Comparison of ENCODE assay signal across 9 mouse cellular contexts in the genomic region with DNA sequence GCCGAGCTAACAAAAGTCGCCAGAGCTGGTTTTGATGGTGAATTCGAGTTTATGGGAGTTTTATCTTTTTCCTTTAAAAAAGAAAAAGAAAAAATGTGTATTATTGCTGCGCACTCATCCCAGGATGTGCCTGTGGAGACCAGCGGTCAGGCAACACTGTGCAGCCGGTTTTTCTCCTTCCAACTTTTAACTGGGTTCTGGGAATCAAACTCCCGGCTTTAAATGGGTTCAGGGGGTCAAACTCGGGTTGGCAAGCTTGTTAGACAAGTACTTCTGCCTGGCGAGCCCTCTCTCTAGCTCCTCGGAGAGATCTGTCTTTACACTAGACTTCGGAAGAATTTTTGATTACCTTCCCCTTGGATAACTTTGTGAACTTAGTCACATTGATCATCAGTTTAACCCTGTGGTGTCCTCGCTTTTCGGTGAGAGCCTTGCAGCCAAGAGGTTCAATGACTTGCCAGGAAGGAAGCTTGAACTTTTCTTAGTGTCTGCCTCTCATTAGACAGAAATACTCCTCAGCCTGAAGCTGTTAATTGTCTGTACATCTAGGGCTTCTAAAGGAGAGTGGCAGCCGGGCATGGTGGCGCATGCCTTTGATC. TPM values are rescaled to one million over a fixed set of nuclear protein-coding genes. Genes with fewer than 3 reads are reported as not detected.
DNase-seq lines count a peak whose midpoint lies in the region; ATAC-seq lines count a peak whose summit lies in the region.
"Had no signal": no experiment of that assay in that cellular context is flagged by ENCODE, and none has a peak within 500 bp of the region (broad histone marks: within the 10 kb centered on the region; RNA-seq: fewer than 3 reads in every experiment).

No protein-coding gene starts in this region.

- no peak overlapping the region for H3K27ac ChIP-seq in heart, embryonic 15.5 days
- no peak overlapping the region for H3K27ac ChIP-seq in embryonic facial prominence, embryonic 11.5 days (replicated peaks; ENCODE audit: low read depth, low read length)
- H3K27ac ChIP-seq in hindbrain, embryonic 12.5 days: no peak overlapping the region
- H3K27ac ChIP-seq in macrophage: no peak overlapping the region

- H3K4me3 ChIP-seq in heart, embryonic 15.5 days: peak overlapping the region; percentile 63
- peak overlapping the region; percentile 45 for H3K4me3 ChIP-seq in embryonic facial prominence, embryonic 11.5 days (ENCODE audit: low read depth, low read length)
- H3K4me3 ChIP-seq in hindbrain, embryonic 12.5 days: peak overlapping the region; percentile 52
- H3K4me3 ChIP-seq in macrophage (ENCODE audit: inconsistent target): peak overlapping the region; percentile 14; the same call in 1 of the 2 replicates

- peak overlapping the region; percentile 56; the same call in 1 of the 2 replicates for H3K9ac ChIP-seq in heart, embryonic 15.5 days
- H3K9ac ChIP-seq in embryonic facial prominence, embryonic 11.5 days (replicated peaks; ENCODE audit: low read length): no peak overlapping the region
- H3K9ac ChIP-seq in hindbrain, embryonic 12.5 days: no peak overlapping the region

- WGBS in heart, embryonic 15.5 days: 36% methylated on average over 15 of the region's 15 CpGs
- WGBS in embryonic facial prominence, embryonic 11.5 days: 31% methylated on average over 15 of the region's 15 CpGs
- 37% methylated on average over 15 of the region's 15 CpGs for WGBS in hindbrain, embryonic 12.5 days
- 49% methylated on average over 13 of the region's 15 CpGs for WGBS in macrophage (ENCODE audit: missing documents)

- no peaks in the 10 kb centered on the region for H3K79me2 ChIP-seq in macrophage (ENCODE audit: inconsistent target)

- peaks cover 18% of the 10 kb centered on the region for H3K4me1 ChIP-seq in heart, embryonic 15.5 days (replicated peaks)
- H3K4me1 ChIP-seq in embryonic facial prominence, embryonic 11.5 days (ENCODE audit: control insufficient read depth, insufficient read depth, low read length): peaks cover 5% of the 10 kb centered on the region
- H3K4me1 ChIP-seq in hindbrain, embryonic 12.5 days: peaks cover 14% of the 10 kb centered on the region

- no peak for ATAC-seq in heart, embryonic 15.5 days (replicated peaks; ENCODE audit: insufficient number of reproducible peaks, insufficient read depth, low FRiP score, low read depth)
- no peak for ATAC-seq in embryonic facial prominence, embryonic 11.5 days (replicated peaks; ENCODE audit: insufficient number of reproducible peaks, low FRiP score, low TSS enrichment, low read depth)
- no peak for ATAC-seq in hindbrain, embryonic 12.5 days (ENCODE audit: low FRiP score)

- no peaks in the 10 kb centered on the region for H3K9me3 ChIP-seq in heart, embryonic 15.5 days (replicated peaks)
- H3K9me3 ChIP-seq in embryonic facial prominence, embryonic 11.5 days (replicated peaks; ENCODE audit: control insufficient read depth, low read length): no peaks in the 10 kb centered on the region
- no peaks in the 10 kb centered on the region; the same call in 1 of the 2 replicates for H3K9me3 ChIP-seq in hindbrain, embryonic 12.5 days (replicated peaks)

- peak overlapping the region; percentile 96 for H3K4me2 ChIP-seq in heart, embryonic 15.5 days
- H3K4me2 ChIP-seq in embryonic facial prominence, embryonic 11.5 days (ENCODE audit: low read depth, low read length): no peak overlapping the region; the same call in 1 of the 2 replicates
- peak overlapping the region; percentile 96 for H3K4me2 ChIP-seq in hindbrain, embryonic 12.5 days (replicated peaks)

- no peak for DNase-seq in heart, adult 9 months (ENCODE audit: low spot score in 2 of 2)
- no peak for DNase-seq in embryonic facial prominence, embryonic 11.5 days (ENCODE audit: low spot score)
- no peak for DNase-seq in yolk sac, embryonic 10.5 days (ENCODE audit: low spot score)
- DNase-seq in thymus, postnatal 0 days (ENCODE audit: low spot score): no peak
- DNase-seq in adrenal gland, adult 2 months: no peak

- peaks cover 7% of the 10 kb centered on the region for H3K27me3 ChIP-seq in heart, embryonic 15.5 days
- H3K27me3 ChIP-seq in embryonic facial prominence, embryonic 11.5 days (ENCODE audit: control insufficient read depth, insufficient read depth, low read length): peaks cover 18% of the 10 kb centered on the region
- peaks cover 36% of the 10 kb centered on the region for H3K27me3 ChIP-seq in hindbrain, embryonic 12.5 days
- H3K27me3 ChIP-seq: CH12.LX had no signal

- no peaks in the 10 kb centered on the region for H3K36me3 ChIP-seq in heart, embryonic 15.5 days
- H3K36me3 ChIP-seq in embryonic facial prominence, embryonic 11.5 days (replicated peaks; ENCODE audit: control insufficient read depth, insufficient read depth, low read depth, low read length): no peaks in the 10 kb centered on the region
- H3K36me3 ChIP-seq in hindbrain, embryonic 12.5 days: no peaks in the 10 kb centered on the region
- no peaks in the 10 kb centered on the region for H3K36me3 ChIP-seq in macrophage (ENCODE audit: inconsistent target)

RNA-seq across cellular contexts. Expression of a gene that starts 0.7 kb away (rescaled TPM):
- 1.4 and 2.3 TPM in 2 replicates for polyA plus RNA-seq in heart, embryonic 15.5 days (2015; fragmentation: Nextera tagmentation; extraction: Ambion mirVana)
- 2.7 TPM in 2 replicates for polyA plus RNA-seq in embryonic facial prominence, embryonic 11.5 days (2014; fragmentation: Nextera tagmentation; extraction: Ambion mirVana)
- polyA plus RNA-seq in hindbrain, embryonic 12.5 days (2016; fragmentation: Nextera tagmentation; extraction: Ambion mirVana): 6.7 and 7.9 TPM in 2 replicates
- total RNA-seq in macrophage (2018; cell fraction: chromatin; rRNA removed): 10 to 100 TPM in 1 of 26 experiments, 1 to 10 TPM in 13, under 1 TPM in 8, not detected in 4; 0.10 to 14.4 (median 2.3) TPM
- total RNA-seq in macrophage (2018; cell fraction: cytosol; rRNA removed): 1 to 10 TPM in 4 of 26 experiments, under 1 TPM in 22; 0.03 to 1.5 (median 0.46) TPM
- 1 to 10 TPM in 12 of 26 experiments, under 1 TPM in 8, not detected in 6; 0.06 to 3.9 (median 1.7) TPM for total RNA-seq in macrophage (2018; cell fraction: nucleus; rRNA removed)
- 0.36 to 1.3 TPM (median 0.59 TPM) in 3 replicates for polyA plus RNA-seq in macrophage (2018)
- 0.25 and 0.37 TPM in 2 replicates for polyA plus RNA-seq in thymus, postnatal 0 days (2015; fragmentation: Nextera tagmentation; extraction: Ambion mirVana)
- total RNA-seq in adrenal gland, adult 2 months (2021): 1 to 10 TPM; 2.9 to 8.7 TPM
- 0.57 and 1.5 TPM in 2 replicates for polyA plus RNA-seq in adrenal gland, adult 2 months (2012; rRNA removed)
- total RNA-seq: CH12.LX had no signal

RNA-seq across cellular contexts. Expression of a gene that starts 13.1 kb away (rescaled TPM):
- 28.6 and 33.1 TPM in 2 replicates for polyA plus RNA-seq in heart, embryonic 15.5 days (2015; fragmentation: Nextera tagmentation; extraction: Ambion mirVana)
- polyA plus RNA-seq in embryonic facial prominence, embryonic 11.5 days (2014; fragmentation: Nextera tagmentation; extraction: Ambion mirVana): 45.3 and 46.6 TPM in 2 replicates
- polyA plus RNA-seq in hindbrain, embryonic 12.5 days (2016; fragmentation: Nextera tagmentation; extraction: Ambion mirVana): 50.8 and 54.1 TPM in 2 replicates
- 1,000 to 10,000 TPM in 5 of 26 experiments, 100 to 1,000 TPM in 21; 576 to 1,220 (median 873) TPM for total RNA-seq in macrophage (2018; cell fraction: chromatin; rRNA removed)
- 1,000 to 10,000 TPM in 6 of 26 experiments, 100 to 1,000 TPM in 20; 646 to 1,155 (median 841) TPM for total RNA-seq in macrophage (2018; cell fraction: cytosol; rRNA removed)
- total RNA-seq in macrophage (2018; cell fraction: nucleus; rRNA removed): 1,000 to 10,000 TPM in 23 of 26 experiments, 100 to 1,000 TPM in 3; 800 to 1,797 (median 1,214) TPM
- 466 to 731 TPM (median 611 TPM) in 3 replicates for polyA plus RNA-seq in macrophage (2018)
- polyA plus RNA-seq in thymus, postnatal 0 days (2015; fragmentation: Nextera tagmentation; extraction: Ambion mirVana): 19.6 and 19.8 TPM in 2 replicates
- total RNA-seq in adrenal gland, adult 2 months (2021): 100 to 1,000 TPM; 169 to 240 TPM
- 657 and 731 TPM in 2 replicates for polyA plus RNA-seq in adrenal gland, adult 2 months (2012; rRNA removed)
